Mouse (Mus musculus) midbrain, embryonic 13.5 days (tissue): ENCODE data around the gene Prkn. TPM values are rescaled to one million over a fixed set of nuclear protein-coding genes. Genes with fewer than 3 reads are reported as not detected.

Source experiments
- ATAC-seq: fragments of 200-750 bp; cut with Nextera tagmentation; 2 replicates; pipeline ENCODE4 v1.8.0; 2017; ENCODE audit warnings: mild to moderate bottlenecking, moderate TSS enrichment, moderate library complexity
- H3K27ac ChIP-seq: fragments of 300-500 bp; sonication (generic); 2 replicates; pipeline ENCODE4 v1.5.1; 2015; ENCODE audit warnings: inconsistent platforms, mild to moderate bottlenecking, moderate library complexity
- H3K27me3 ChIP-seq: fragments of 300-500 bp; sonication (generic); 2 replicates; pipeline ENCODE4 v1.6.1; 2015; ENCODE audit warnings: mild to moderate bottlenecking, inconsistent platforms
- H3K36me3 ChIP-seq: fragments of 300-500 bp; sonication (generic); 2 replicates; pipeline ENCODE4 v1.6.1; 2015; ENCODE audit warnings: mild to moderate bottlenecking, inconsistent platforms
- H3K4me1 ChIP-seq: fragments of 300-500 bp; sonication (generic); replicated peaks from 2 replicates; pipeline ENCODE4 v1.6.1; 2015; ENCODE audit warnings: inconsistent platforms
- H3K4me2 ChIP-seq: fragments of 300-500 bp; sonication (generic); replicated peaks from 2 replicates; pipeline ENCODE4 v1.6.1; 2015; ENCODE audit warnings: moderate library complexity, mild to moderate bottlenecking, inconsistent platforms
- H3K4me3 ChIP-seq: fragments of 300-500 bp; sonication (generic); replicated peaks from 2 replicates; pipeline ENCODE4 v1.5.1; 2015; ENCODE audit warnings: mild to moderate bottlenecking, inconsistent platforms
- H3K9ac ChIP-seq: fragments of 300-500 bp; sonication (generic); replicated peaks from 2 replicates; pipeline ENCODE4 v1.6.1; 2015; ENCODE audit warnings: mild to moderate bottlenecking, inconsistent platforms
- H3K9me3 ChIP-seq: fragments of 300-500 bp; sonication (generic); 2 replicates; pipeline ENCODE4 v1.6.1; 2016; ENCODE audit warnings: mild to moderate bottlenecking, inconsistent platforms
- WGBS: fragments of 180-500 bp; shearing (Covaris S2); methylation state at CpG from one replicate; pipeline ENCODE4 v1.1.7; 2015; 5-methylcytosine and 5-hydroxymethylcytosine counted together
- polyA plus RNA-seq: library from polyadenylated mRNA; unstranded; fragments of >200 nt; fragmentation: Nextera tagmentation; extraction: Ambion mirVana; gene quantifications from 2 replicates; pipeline ENCODE4 v1.2.1, GENCODE M21; 2015

Gene Prkn
- polyA plus RNA-seq, 1 experiment from 2014 or later: 3.1 TPM

GRCm38 (mm10) chr17:11919581-11919980 lies 1079.4 kb downstream of the Prkn start:
- Histone ChIP-seq H3K27ac (no peak overlapping the region), H3K4me2 (no peak overlapping the region), H3K4me1 (peaks cover 6% of the 10 kb centered on the region), H3K36me3 (no peaks in the 10 kb centered on the region), H3K9ac (no peak overlapping the region), H3K9me3 (no peaks in the 10 kb centered on the region), H3K4me3 (no peak overlapping the region), H3K27me3 (0 out of 2 replicates have a peak, but pooled peaks cover 9% of the 10 kb centered on the region)
- 88% methylated on average over 6 of the region's 6 CpGs for WGBS
- ATAC-seq: no peak

- H3K36me3 ChIP-seq: no peaks in the 10 kb centered on the region
- 0 out of 2 replicates have a peak, but pooled peaks have one; percentile 40 for ATAC-seq
- no peak overlapping the region for H3K27ac ChIP-seq
- 0 out of 2 replicates have a peak, but pooled peaks cover 5% of the 10 kb centered on the region for H3K9me3 ChIP-seq
- peaks cover 6% of the 10 kb centered on the region for H3K4me1 ChIP-seq
- no peak overlapping the region for H3K4me3 ChIP-seq
- no peak overlapping the region for H3K9ac ChIP-seq
- 69% methylated on average over 9 of the region's 9 CpGs for WGBS
- H3K4me2 ChIP-seq: no peak overlapping the region
- 0 out of 2 replicates have a peak, but pooled peaks cover 3% of the 10 kb centered on the region for H3K27me3 ChIP-seq
These were observed 1080.8 kb downstream of the Prkn start for GRCm38 (mm10) chr17:11921026-11921425.

- H3K4me1 ChIP-seq: no peaks in the 10 kb centered on the region
- 93% methylated on average over 9 of the region's 9 CpGs for WGBS
- no peak overlapping the region for H3K4me3 ChIP-seq
- 0 out of 2 replicates have a peak, but pooled peaks cover 3% of the 10 kb centered on the region for H3K27me3 ChIP-seq
- H3K9me3 ChIP-seq: 0 out of 2 replicates have a peak, but pooled peaks cover 5% of the 10 kb centered on the region
- no peak overlapping the region for H3K4me2 ChIP-seq
- H3K27ac ChIP-seq: no peak overlapping the region
- H3K36me3 ChIP-seq: no peaks in the 10 kb centered on the region
- no peak overlapping the region for H3K9ac ChIP-seq
- no peak for ATAC-seq
These were observed 1083.8 kb downstream of the Prkn start for GRCm38 (mm10) chr17:11923989-11924388.

GRCm38 (mm10) chr17:11926865-11927386 lies 1086.7 kb downstream of the Prkn start:
- no peak for ATAC-seq
- H3K27me3 ChIP-seq: no peaks in the 10 kb centered on the region
- WGBS: 45% methylated on average over 11 of the region's 11 CpGs
- H3K4me3 ChIP-seq: no peak overlapping the region
- H3K27ac ChIP-seq: peak overlapping the region; percentile 32; the same call in 1 of the 2 replicates
- H3K9ac ChIP-seq: no peak overlapping the region
- 0 out of 2 replicates have a peak, but pooled peaks cover 9% of the 10 kb centered on the region for H3K9me3 ChIP-seq
- H3K4me2 ChIP-seq: no peak overlapping the region
- no peaks in the 10 kb centered on the region for H3K4me1 ChIP-seq
- no peaks in the 10 kb centered on the region for H3K36me3 ChIP-seq

- Histone ChIP-seq H3K4me2 (no peak overlapping the region), H3K4me1 (no peaks in the 10 kb centered on the region), H3K9me3 (0 out of 2 replicates have a peak, but pooled peaks cover 4% of the 10 kb centered on the region), H3K27ac (no peak overlapping the region), H3K27me3 (no peaks in the 10 kb centered on the region), H3K4me3 (no peak overlapping the region), H3K36me3 (no peaks in the 10 kb centered on the region), H3K9ac (no peak overlapping the region)
- WGBS: 91% methylated on average over 4 of the region's 4 CpGs
- ATAC-seq: no peak
These were observed 1091.5 kb downstream of the Prkn start for GRCm38 (mm10) chr17:11931641-11932040.

- H3K4me1 ChIP-seq: no peaks in the 10 kb centered on the region
- H3K4me2 ChIP-seq: no peak overlapping the region
- WGBS: 60% methylated on average over 5 of the region's 5 CpGs
- H3K27ac ChIP-seq: no peak overlapping the region
- no peak overlapping the region for H3K4me3 ChIP-seq
- no peaks in the 10 kb centered on the region for H3K27me3 ChIP-seq
- no peaks in the 10 kb centered on the region for H3K36me3 ChIP-seq
- ATAC-seq: no peak
- H3K9ac ChIP-seq: no peak overlapping the region
- 0 out of 2 replicates have a peak, but pooled peaks cover 4% of the 10 kb centered on the region for H3K9me3 ChIP-seq
These were observed 1093.6 kb downstream of the Prkn start for GRCm38 (mm10) chr17:11933737-11934136.

- Histone ChIP-seq H3K4me3 (no peak overlapping the region), H3K4me1 (peaks cover 13% of the 10 kb centered on the region), H3K9ac (no peak overlapping the region), H3K4me2 (no peak overlapping the region), H3K9me3 (no peaks in the 10 kb centered on the region), H3K27me3 (no peaks in the 10 kb centered on the region), H3K27ac (no peak overlapping the region), H3K36me3 (no peaks in the 10 kb centered on the region)
- WGBS: 81% methylated on average over 3 of the region's 3 CpGs
- no peak for ATAC-seq
These were observed 1107.3 kb downstream of the Prkn start for GRCm38 (mm10) chr17:11947436-11947835.

- WGBS: 43% methylated on average over 10 of the region's 10 CpGs
- no peak overlapping the region for H3K4me2 ChIP-seq
- no peaks in the 10 kb centered on the region for H3K36me3 ChIP-seq
- peaks cover 13% of the 10 kb centered on the region for H3K4me1 ChIP-seq
- no peaks in the 10 kb centered on the region for H3K9me3 ChIP-seq
- no peak overlapping the region for H3K4me3 ChIP-seq
- H3K27ac ChIP-seq: no peak overlapping the region
- H3K9ac ChIP-seq: no peak overlapping the region
- no peaks in the 10 kb centered on the region for H3K27me3 ChIP-seq
- ATAC-seq: no peak
These were observed 1109.5 kb downstream of the Prkn start for GRCm38 (mm10) chr17:11949551-11950197.

- Histone ChIP-seq H3K9me3 (no peaks in the 10 kb centered on the region), H3K4me3 (no peak overlapping the region), H3K9ac (no peak overlapping the region), H3K4me1 (peaks cover 13% of the 10 kb centered on the region), H3K27ac (no peak overlapping the region), H3K36me3 (no peaks in the 10 kb centered on the region), H3K27me3 (no peaks in the 10 kb centered on the region), H3K4me2 (no peak overlapping the region)
- WGBS: 81% methylated on average over 8 of the region's 8 CpGs
- no peak for ATAC-seq
These were observed 1110.0 kb downstream of the Prkn start for GRCm38 (mm10) chr17:11950198-11950594.

GRCm38 (mm10) chr17:11955317-11955716 lies 1115.1 kb downstream of the Prkn start:
- whole genome bisulfite sequencing: 80% methylated on average over 6 of the region's 6 CpGs

GRCm38 (mm10) chr17:11960492-11960891 lies 1120.3 kb downstream of the Prkn start:
- H3K27me3 ChIP-seq: no peaks in the 10 kb centered on the region
- H3K4me2 ChIP-seq: no peak overlapping the region
- H3K4me1 ChIP-seq: peaks cover 10% of the 10 kb centered on the region
- WGBS: 83% methylated on average over 8 of the region's 8 CpGs
- no peak overlapping the region for H3K4me3 ChIP-seq
- no peak overlapping the region for H3K27ac ChIP-seq
- H3K9ac ChIP-seq: no peak overlapping the region
- no peak for ATAC-seq
- no peaks in the 10 kb centered on the region; the same call in 1 of the 2 replicates for H3K9me3 ChIP-seq
- no peaks in the 10 kb centered on the region for H3K36me3 ChIP-seq

More at GRCm38 (mm10) chr17:11955317-11955716, 1115.1 kb downstream of the Prkn start:
- no peak overlapping the region for H3K27ac ChIP-seq
- no peaks in the 10 kb centered on the region for H3K36me3 ChIP-seq
- H3K9ac ChIP-seq: no peak overlapping the region
- H3K27me3 ChIP-seq: no peaks in the 10 kb centered on the region
- H3K4me1 ChIP-seq: peaks cover 6% of the 10 kb centered on the region; the same call in 1 of the 2 replicates
- no peaks in the 10 kb centered on the region; the same call in 1 of the 2 replicates for H3K9me3 ChIP-seq
- no peak overlapping the region for H3K4me3 ChIP-seq
- ATAC-seq: no peak
- H3K4me2 ChIP-seq: no peak overlapping the region

- WGBS: 36% methylated on average over 11 of the region's 11 CpGs
- H3K36me3 ChIP-seq: no peaks in the 10 kb centered on the region
- peak; percentile 53; the same call in 1 of the 2 replicates for ATAC-seq
These were observed 1122.6 kb downstream of the Prkn start for GRCm38 (mm10) chr17:11962808-11963207.

More at GRCm38 (mm10) chr17:11962808-11963207, 1122.6 kb downstream of the Prkn start:
- Histone ChIP-seq H3K9ac (no peak overlapping the region), H3K27me3 (no peaks in the 10 kb centered on the region), H3K9me3 (no peaks in the 10 kb centered on the region; the same call in 1 of the 2 replicates), H3K4me1 (peaks cover 4% of the 10 kb centered on the region; the same call in 1 of the 2 replicates), H3K4me3 (no peak overlapping the region), H3K27ac (peak overlapping the region; percentile 54), H3K4me2 (peak overlapping the region; percentile 19)
